Mouse (Mus musculus): ENCODE measurements at regions not wholly inside any gene's neighbourhood (a gene's known extent, or its start where the extent isn't known, plus 50 kb on each side); places are given as distances from the start of the nearest gene placed in this dataset.

- Histone ChIP-seq H3K27ac (ENCODE audit: low read length) (no peak overlapping the region), H3K36me3 (ENCODE audit: control insufficient read depth, insufficient read depth) (no peaks in the 10 kb centered on the region), H3K4me1 (replicated peaks; ENCODE audit: control insufficient read depth, insufficient read depth, low read length) (no peaks in the 10 kb centered on the region), H3K27me3 (replicated peaks; ENCODE audit: control insufficient read depth, insufficient read depth, low read length) (no peaks in the 10 kb centered on the region), H3K4me3 (replicated peaks; ENCODE audit: low read length) (no peak overlapping the region), H3K4me2 (ENCODE audit: low read length) (no peak overlapping the region), H3K9me3 (ENCODE audit: control insufficient read depth, low read length) (no peaks in the 10 kb centered on the region), H3K9ac (replicated peaks; ENCODE audit: low read depth, low read length) (no peak overlapping the region)
- no peak for ATAC-seq
These were observed 67.9 kb upstream of the Trp63 start for GRCm38 (mm10) chr16:25615646-25616045.

GRCm38 (mm10) chr16:25618898-25619297 is 64.7 kb upstream of the Trp63 start:
- Histone ChIP-seq H3K4me2 (ENCODE audit: low read length) (no peak overlapping the region), H3K9me3 (ENCODE audit: control insufficient read depth, low read length) (no peaks in the 10 kb centered on the region), H3K4me3 (replicated peaks; ENCODE audit: low read length) (no peak overlapping the region), H3K4me1 (replicated peaks; ENCODE audit: control insufficient read depth, insufficient read depth, low read length) (no peaks in the 10 kb centered on the region), H3K27me3 (replicated peaks; ENCODE audit: control insufficient read depth, insufficient read depth, low read length) (no peaks in the 10 kb centered on the region), H3K36me3 (ENCODE audit: control insufficient read depth, insufficient read depth) (no peaks in the 10 kb centered on the region), H3K9ac (replicated peaks; ENCODE audit: low read depth, low read length) (no peak overlapping the region), H3K27ac (ENCODE audit: low read length) (no peak overlapping the region)
- 79% methylated on average over 4 of the region's 4 CpGs for WGBS
- ATAC-seq: no peak

- no peak overlapping the region for H3K4me2 ChIP-seq (ENCODE audit: low read length)
- no peaks in the 10 kb centered on the region for H3K27me3 ChIP-seq (replicated peaks; ENCODE audit: control insufficient read depth, insufficient read depth, low read length)
- 51% methylated on average over 2 of the region's 2 CpGs for WGBS
- no peaks in the 10 kb centered on the region for H3K9me3 ChIP-seq (ENCODE audit: control insufficient read depth, low read length)
- no peaks in the 10 kb centered on the region for H3K4me1 ChIP-seq (replicated peaks; ENCODE audit: control insufficient read depth, insufficient read depth, low read length)
- H3K4me3 ChIP-seq (replicated peaks; ENCODE audit: low read length): no peak overlapping the region
- ATAC-seq: no peak
- no peak overlapping the region for H3K9ac ChIP-seq (replicated peaks; ENCODE audit: low read depth, low read length)
- no peak overlapping the region for H3K27ac ChIP-seq (ENCODE audit: low read length)
- H3K36me3 ChIP-seq (ENCODE audit: control insufficient read depth, insufficient read depth): no peaks in the 10 kb centered on the region
These were observed 60.9 kb upstream of the Trp63 start for GRCm38 (mm10) chr16:25622651-25623050.

GRCm38 (mm10) chr16:25623986-25624623 is 59.5 kb upstream of the Trp63 start:
- H3K27me3 ChIP-seq (replicated peaks; ENCODE audit: control insufficient read depth, insufficient read depth, low read length): no peaks in the 10 kb centered on the region
- H3K4me2 ChIP-seq (ENCODE audit: low read length): no peak overlapping the region
- no peaks in the 10 kb centered on the region for H3K9me3 ChIP-seq (ENCODE audit: control insufficient read depth, low read length)
- H3K4me3 ChIP-seq (replicated peaks; ENCODE audit: low read length): no peak overlapping the region
- no peaks in the 10 kb centered on the region for H3K4me1 ChIP-seq (replicated peaks; ENCODE audit: control insufficient read depth, insufficient read depth, low read length)
- H3K36me3 ChIP-seq (ENCODE audit: control insufficient read depth, insufficient read depth): no peaks in the 10 kb centered on the region
- 84% methylated on average over 1 of the region's 1 CpGs for WGBS
- no peak overlapping the region for H3K9ac ChIP-seq (replicated peaks; ENCODE audit: low read depth, low read length)
- ATAC-seq: no peak
- no peak overlapping the region for H3K27ac ChIP-seq (ENCODE audit: low read length)

- Histone ChIP-seq H3K4me2 (ENCODE audit: low read length) (no peak overlapping the region), H3K9me3 (ENCODE audit: control insufficient read depth, low read length) (no peaks in the 10 kb centered on the region), H3K4me1 (replicated peaks; ENCODE audit: control insufficient read depth, insufficient read depth, low read length) (no peaks in the 10 kb centered on the region), H3K4me3 (replicated peaks; ENCODE audit: low read length) (no peak overlapping the region), H3K9ac (replicated peaks; ENCODE audit: low read depth, low read length) (no peak overlapping the region), H3K27me3 (replicated peaks; ENCODE audit: control insufficient read depth, insufficient read depth, low read length) (no peaks in the 10 kb centered on the region), H3K27ac (ENCODE audit: low read length) (no peak overlapping the region), H3K36me3 (ENCODE audit: control insufficient read depth, insufficient read depth) (no peaks in the 10 kb centered on the region)
- ATAC-seq: no peak
- 70% methylated on average over 3 of the region's 3 CpGs for WGBS
These were observed 53.8 kb upstream of the Trp63 start for GRCm38 (mm10) chr16:25629750-25630149.

GRCm38 (mm10) chr16:25631139-25631716 is 52.3 kb upstream of the Trp63 start:
- no peak overlapping the region for H3K27ac ChIP-seq (ENCODE audit: low read length)
- no peaks in the 10 kb centered on the region for H3K27me3 ChIP-seq (replicated peaks; ENCODE audit: control insufficient read depth, insufficient read depth, low read length)
- H3K4me3 ChIP-seq (replicated peaks; ENCODE audit: low read length): no peak overlapping the region
- 62% methylated on average over 6 of the region's 6 CpGs for WGBS
- no peak overlapping the region for H3K4me2 ChIP-seq (ENCODE audit: low read length)
- 0 out of 2 replicates have a peak, but pooled peaks have one; percentile 36 for ATAC-seq
- H3K4me1 ChIP-seq (replicated peaks; ENCODE audit: control insufficient read depth, insufficient read depth, low read length): no peaks in the 10 kb centered on the region
- H3K36me3 ChIP-seq (ENCODE audit: control insufficient read depth, insufficient read depth): no peaks in the 10 kb centered on the region
- no peak overlapping the region for H3K9ac ChIP-seq (replicated peaks; ENCODE audit: low read depth, low read length)
- no peaks in the 10 kb centered on the region for H3K9me3 ChIP-seq (ENCODE audit: control insufficient read depth, low read length)

All from forebrain, embryonic 16.5 days (tissue).